Mouse (Mus musculus) ES-CJ7 (cell line): Measurements from ENCODE around the gene Kctd18.
"Not testable (repeated sequence)": the region's sequence is repeated elsewhere in the genome, so short reads cannot be mapped to it uniquely, and the experiment has no call there.

ENCODE experiments used
- DNase-seq: peaks from one replicate; pipeline ENCODE4 v3.0.0; 2011; ENCODE audit warnings: low read depth, low spot score

Gene Kctd18

GRCm38 (mm10) chr1:58018856-58019255 lies at the start of gene Kctd18:
TSS of gene Kctd18 (minus strand) at chr1:58018956.
- DNase-seq: no peak

GRCm38 (mm10) chr1:58065606-58066005 lies 46.9 kb upstream of the Kctd18 start:
- DNase-seq: no peak

GRCm38 (mm10) chr1:58065151-58065550 lies 46.4 kb upstream of the Kctd18 start:
- no peak for DNase-seq

GRCm38 (mm10) chr1:58062131-58062530 lies 43.4 kb upstream of the Kctd18 start:
- DNase-seq: no peak

GRCm38 (mm10) chr1:58058846-58059245 lies 40.1 kb upstream of the Kctd18 start:
- DNase-seq: no peak

- no peak for DNase-seq
These were observed 38.2 kb upstream of the Kctd18 start for GRCm38 (mm10) chr1:58056939-58057338.

- DNase-seq: no peak
These were observed 37.5 kb upstream of the Kctd18 start for GRCm38 (mm10) chr1:58056074-58056807.

- no peak for DNase-seq
These were observed 36.8 kb upstream of the Kctd18 start for GRCm38 (mm10) chr1:58055598-58055997.

GRCm38 (mm10) chr1:58049126-58049525 lies 30.4 kb upstream of the Kctd18 start:
- no peak for DNase-seq

- DNase-seq: no peak
These were observed 28.1 kb upstream of the Kctd18 start for GRCm38 (mm10) chr1:58046721-58047290.

GRCm38 (mm10) chr1:58045546-58045945 lies 26.8 kb upstream of the Kctd18 start:
- no peak for DNase-seq

- no peak for DNase-seq
These were observed 26.3 kb upstream of the Kctd18 start for GRCm38 (mm10) chr1:58045076-58045475.

- DNase-seq: not testable (repeated sequence)
These were observed 18.6 kb upstream of the Kctd18 start for GRCm38 (mm10) chr1:58037306-58037705.

GRCm38 (mm10) chr1:58031160-58031769 lies 12.5 kb upstream of the Kctd18 start:
- peak; percentile 84 for DNase-seq

- peak; percentile 54 for DNase-seq
These were observed 11.6 kb upstream of the Kctd18 start for GRCm38 (mm10) chr1:58030156-58030871.

- peak; percentile 95 for DNase-seq
These were observed 10.9 kb upstream of the Kctd18 start, which contains the start of gene Aox1 for GRCm38 (mm10) chr1:58029636-58030117. TSS of gene Aox1 (plus strand) at chr1:58029931.

- DNase-seq: no peak
These were observed 9.0 kb upstream of the Kctd18 start for GRCm38 (mm10) chr1:58027707-58028106.

- peak; percentile 78 for DNase-seq
These were observed 12.4 kb downstream of the Kctd18 start for GRCm38 (mm10) chr1:58006388-58006787.

- DNase-seq: no peak
These were observed 20.6 kb downstream of the Kctd18 start for GRCm38 (mm10) chr1:57998146-57998545.

- DNase-seq: peak; percentile 69
These were observed 22.6 kb downstream of the Kctd18 start for GRCm38 (mm10) chr1:57996133-57996615.

- peak; percentile 98 for DNase-seq
These were observed 23.2 kb downstream of the Kctd18 start, which contains the start of gene Sgo2a for GRCm38 (mm10) chr1:57995432-57996132. TSS of gene Sgo2a (plus strand) at chr1:57995971.
